Mouse (Mus musculus) bone marrow, adult 2 months (tissue): Measurements from ENCODE around the gene Ergic1.

Source experiments
- CTCF ChIP-seq: fragments of 200-500 bp; IDR thresholded peaks from 2 replicates; pipeline ENCODE4 v1.5.1; 2011; ENCODE audit warnings: low read length, control low read depth; ENCODE audit not compliant: control insufficient read depth, insufficient read depth
- POLR2A ChIP-seq: fragments of 200-500 bp; IDR thresholded peaks from 2 replicates; pipeline ENCODE4 v1.6.1; 2011; ENCODE audit warnings: low read depth, mild to moderate bottlenecking, control low read depth, low read length, borderline replicate concordance; ENCODE audit not compliant: control insufficient read depth

DNA sequence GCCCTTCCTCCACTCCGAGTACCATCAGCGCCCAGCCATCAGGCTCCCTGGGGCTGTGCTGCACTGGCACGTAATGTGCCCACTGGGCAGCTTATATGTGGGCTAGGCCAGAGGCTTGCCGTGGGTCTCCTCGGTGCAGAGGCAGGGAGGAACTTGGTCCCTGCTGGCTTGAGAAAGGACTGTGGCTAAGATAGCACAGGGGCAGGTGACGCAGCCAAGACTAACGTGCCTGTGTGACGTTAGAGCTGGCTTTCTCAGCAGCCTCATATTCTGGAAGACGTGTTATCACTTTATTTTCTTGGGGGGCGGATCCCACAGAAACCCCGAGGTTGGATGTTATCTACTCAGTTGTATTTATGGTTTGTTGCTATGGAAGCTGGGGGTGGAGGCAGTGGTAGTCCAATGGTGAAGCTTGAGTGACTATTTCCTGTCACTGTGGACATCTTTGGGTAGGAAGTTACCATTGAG, 9.4 kb downstream of the Ergic1 start:
- TF ChIP-seq POLR2A = no peak
- no peak for TF ChIP-seq CTCF
